Mouse (Mus musculus) urinary bladder, adult 2 months (tissue): ENCODE measurements around the gene Mgat4a. TPM values are rescaled to one million over a fixed set of nuclear protein-coding genes. Genes with fewer than 3 reads are reported as not detected.
"Not testable (repeated sequence)": the region's sequence is repeated elsewhere in the genome, so short reads cannot be mapped to it uniquely, and the experiment has no call there.

Experiments used
- DNase-seq: peaks from one replicate; pipeline ENCODE4 v3.0.0; 2022; ENCODE audit warnings: low spot score
- polyA plus RNA-seq: library from polyadenylated mRNA; depleted of rRNA; stranded (reverse); fragments of >200 nt; gene quantifications from 2 replicates; pipeline ENCODE4 v1.2.3, GENCODE M21; 2012

The Mgat4a gene
- polyA plus RNA-seq, 1 experiment: 33.4 TPM

- no peak for DNase-seq
Measured at GRCm38 (mm10) chr1:37532533-37532840, 8.3 kb downstream of the Mgat4a start.

DNA sequence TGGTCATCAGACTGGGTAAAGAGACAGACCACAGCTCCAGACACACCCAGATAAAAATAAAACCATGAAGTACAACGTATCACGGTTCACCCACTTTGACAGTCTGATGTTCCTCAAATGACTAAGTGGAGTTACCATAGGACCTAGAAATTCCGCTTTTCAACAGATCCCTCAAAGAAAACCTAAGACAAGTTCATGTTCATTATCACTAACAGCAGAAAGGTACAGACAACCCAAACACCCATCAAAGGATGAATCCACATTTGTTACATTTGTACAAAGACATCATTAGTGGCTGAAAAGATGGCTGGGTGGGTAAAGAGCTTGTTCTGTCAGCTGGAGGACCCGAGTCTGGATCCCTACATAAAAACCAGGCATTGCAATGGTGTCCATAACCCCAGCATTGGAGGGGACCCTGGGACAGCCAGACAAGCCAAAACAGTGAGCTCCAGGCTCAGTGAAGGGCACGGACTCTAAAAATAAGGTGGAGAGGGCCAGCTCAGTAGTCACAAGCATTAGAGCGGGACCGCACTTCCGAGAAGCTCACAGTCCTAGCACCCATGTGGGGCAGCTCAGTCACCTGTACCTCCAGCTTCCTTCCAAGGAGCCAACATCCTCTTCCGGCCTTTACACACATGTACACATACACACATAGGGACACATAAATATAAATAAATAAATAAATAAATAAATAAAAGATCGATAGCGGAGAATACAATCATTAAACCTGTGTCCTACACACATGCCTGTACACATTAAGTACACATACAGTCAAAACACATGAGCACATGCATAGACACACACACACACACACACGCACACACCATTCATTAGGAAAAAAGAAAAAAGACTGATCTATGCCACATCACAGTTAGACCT is 8.9 kb downstream of the Mgat4a start:
- no peak for DNase-seq

- no peak for DNase-seq
Measured at GRCm38 (mm10) chr1:37530061-37530460, 10.8 kb downstream of the Mgat4a start.

DNA sequence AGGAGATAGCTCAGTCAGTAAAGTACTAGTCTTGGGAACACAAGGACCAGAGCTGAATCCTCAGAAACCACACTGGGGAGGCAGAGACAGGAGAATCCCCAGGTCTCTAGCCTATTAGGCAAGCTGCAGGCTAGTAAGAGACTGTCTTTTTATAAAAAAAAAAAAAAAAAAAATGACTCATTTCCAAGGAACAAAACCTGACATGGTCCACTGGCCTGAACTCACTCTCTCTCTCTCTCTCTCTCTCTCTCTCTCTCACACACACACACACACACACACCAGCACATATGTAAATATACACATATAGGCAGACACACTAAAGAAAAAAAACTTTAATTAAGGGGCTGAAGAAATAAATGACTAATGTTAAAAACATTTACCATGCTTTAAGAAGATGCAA is 14.6 kb downstream of the Mgat4a start:
- DNase-seq: no peak

DNA sequence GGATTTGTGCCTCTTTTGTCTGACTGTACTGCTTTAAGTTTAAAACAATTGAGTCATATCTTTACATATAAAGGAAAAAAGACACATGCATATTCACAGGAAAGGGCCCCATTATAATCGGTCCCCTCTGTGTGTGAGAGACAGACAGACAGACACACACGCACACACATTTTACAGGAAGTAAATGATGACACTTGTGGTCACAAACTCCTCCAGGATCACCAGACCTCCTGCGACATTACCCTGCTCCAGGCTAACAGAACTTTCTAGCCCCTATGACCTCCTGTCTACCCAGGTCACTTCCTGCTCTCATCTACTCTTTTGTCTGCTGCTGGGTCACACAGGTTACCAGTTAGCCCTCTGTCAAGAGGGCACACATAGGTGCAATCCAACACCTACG is 16.1 kb downstream of the Mgat4a start:
- no peak for DNase-seq

- not testable (repeated sequence) for DNase-seq
Measured at GRCm38 (mm10) chr1:37524122-37524521, 16.7 kb downstream of the Mgat4a start.

DNA sequence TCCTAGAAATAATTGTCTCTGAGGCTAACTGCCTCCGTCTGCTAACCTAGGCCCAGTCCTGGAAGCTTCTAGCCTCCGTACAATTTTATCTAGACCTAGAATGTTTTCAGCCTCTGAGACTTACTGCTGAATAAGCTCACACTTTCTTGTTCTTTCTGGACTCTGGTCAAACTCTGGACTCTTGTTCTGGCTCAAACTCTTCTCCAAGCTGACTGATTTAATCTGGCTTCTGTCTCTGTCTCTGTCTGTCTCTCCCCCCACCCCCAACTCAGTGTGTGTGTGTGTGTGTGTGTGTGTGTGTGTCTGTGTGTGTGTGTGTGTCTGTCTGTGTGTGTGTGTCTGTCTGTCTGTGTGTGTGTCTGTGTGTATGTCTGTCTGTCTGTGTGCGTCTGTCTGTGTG is 17.3 kb downstream of the Mgat4a start:
- not testable (repeated sequence) for DNase-seq

- DNase-seq: no peak
Measured at GRCm38 (mm10) chr1:37522101-37522500, 18.7 kb downstream of the Mgat4a start.

GRCm38 (mm10) chr1:37518791-37519190 is 22.0 kb downstream of the Mgat4a start:
- DNase-seq: no peak

DNA sequence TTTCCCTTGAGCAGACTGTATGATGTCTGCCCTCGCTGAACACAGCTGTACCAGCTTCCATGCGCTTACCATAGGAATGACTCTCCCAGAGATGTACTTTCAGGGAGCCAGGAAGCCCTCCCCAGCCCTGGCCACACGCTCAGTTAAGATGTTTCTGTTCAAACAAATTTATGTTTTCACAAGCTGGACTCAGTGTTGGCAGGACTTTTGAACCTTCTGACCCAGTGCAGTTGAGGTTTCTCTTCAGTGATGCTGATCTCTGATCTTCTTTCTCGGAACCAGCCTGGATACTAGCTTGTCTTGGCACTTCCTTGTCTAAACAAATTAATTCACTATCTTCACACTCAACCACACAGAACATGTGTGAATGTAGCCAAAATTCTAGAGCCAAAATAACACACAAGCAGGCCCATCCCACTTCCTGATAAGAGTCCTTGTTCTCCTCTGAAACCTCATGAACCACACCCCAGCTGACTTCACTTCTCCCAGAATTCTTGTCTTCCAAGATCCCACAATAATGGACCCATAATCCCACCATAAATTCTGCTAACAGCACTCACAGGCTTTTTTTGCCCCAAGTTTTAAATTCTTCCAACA is 22.6 kb downstream of the Mgat4a start:
- no peak for DNase-seq

DNA sequence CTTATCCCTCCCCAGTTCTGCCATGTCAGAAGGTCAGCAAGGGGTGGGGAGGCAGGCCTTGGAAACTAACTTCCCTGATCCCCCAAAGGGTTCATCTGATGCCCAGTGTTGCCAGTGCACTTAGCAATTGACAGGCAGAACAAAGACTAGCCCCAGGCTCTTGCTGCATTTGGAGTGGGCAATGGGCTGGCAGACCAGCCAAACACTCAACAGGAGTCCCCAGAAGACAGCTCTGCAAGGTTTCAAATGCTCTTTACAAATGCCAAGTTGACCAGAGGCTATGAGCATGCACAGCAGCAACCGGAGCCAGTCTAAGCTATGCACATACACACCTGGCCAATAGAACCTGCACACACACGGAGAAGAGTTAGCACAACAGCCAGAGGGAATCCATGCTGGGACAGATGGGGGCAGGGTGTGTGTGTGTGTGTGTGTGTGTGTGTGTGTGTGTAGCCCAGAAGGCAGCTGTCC is 27.8 kb downstream of the Mgat4a start:
- DNase-seq: no peak

- no peak for DNase-seq
Measured at GRCm38 (mm10) chr1:37512109-37512640, 28.6 kb downstream of the Mgat4a start.

DNA sequence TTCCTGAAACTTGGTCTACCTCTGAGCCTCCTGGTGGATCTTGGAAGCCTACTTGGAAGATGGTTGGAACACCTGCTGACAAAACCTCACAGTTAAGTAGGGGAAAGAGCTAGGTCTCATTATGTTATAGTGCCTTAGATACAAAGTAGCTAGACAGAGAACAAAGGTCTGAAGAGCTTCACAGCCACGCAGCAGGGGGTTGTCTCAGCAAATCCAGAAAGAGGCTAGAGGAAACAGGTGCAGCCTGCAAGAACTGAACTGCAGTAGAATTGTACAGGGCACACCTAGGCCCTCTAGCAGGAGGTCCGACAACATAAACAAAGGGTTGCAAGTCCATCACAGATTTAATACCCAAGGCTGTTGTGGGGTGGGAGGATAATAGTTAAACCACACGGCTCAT is 30.6 kb downstream of the Mgat4a start:
- DNase-seq: no peak

- DNase-seq: no peak
Measured at GRCm38 (mm10) chr1:37509437-37509836, 31.4 kb downstream of the Mgat4a start.

DNA sequence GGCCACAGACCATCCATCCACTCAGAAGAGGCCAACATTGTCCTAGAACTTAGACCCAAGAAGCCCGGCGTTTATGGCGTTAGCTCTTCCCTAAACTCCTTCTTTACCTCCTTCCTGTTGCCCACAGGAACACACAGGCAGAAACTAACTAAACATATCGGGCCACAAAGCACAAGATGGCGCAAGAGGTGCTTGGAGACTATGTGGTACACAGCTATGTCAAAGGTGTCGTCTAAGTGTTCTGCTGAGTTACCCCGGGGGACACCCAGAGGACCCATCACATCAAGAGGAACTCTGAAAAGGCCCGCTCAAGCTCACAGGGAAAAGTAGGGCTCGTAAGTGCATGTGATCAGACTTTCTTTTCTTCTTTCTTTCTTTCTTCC is 35.5 kb downstream of the Mgat4a start:
- no peak for DNase-seq

DNA sequence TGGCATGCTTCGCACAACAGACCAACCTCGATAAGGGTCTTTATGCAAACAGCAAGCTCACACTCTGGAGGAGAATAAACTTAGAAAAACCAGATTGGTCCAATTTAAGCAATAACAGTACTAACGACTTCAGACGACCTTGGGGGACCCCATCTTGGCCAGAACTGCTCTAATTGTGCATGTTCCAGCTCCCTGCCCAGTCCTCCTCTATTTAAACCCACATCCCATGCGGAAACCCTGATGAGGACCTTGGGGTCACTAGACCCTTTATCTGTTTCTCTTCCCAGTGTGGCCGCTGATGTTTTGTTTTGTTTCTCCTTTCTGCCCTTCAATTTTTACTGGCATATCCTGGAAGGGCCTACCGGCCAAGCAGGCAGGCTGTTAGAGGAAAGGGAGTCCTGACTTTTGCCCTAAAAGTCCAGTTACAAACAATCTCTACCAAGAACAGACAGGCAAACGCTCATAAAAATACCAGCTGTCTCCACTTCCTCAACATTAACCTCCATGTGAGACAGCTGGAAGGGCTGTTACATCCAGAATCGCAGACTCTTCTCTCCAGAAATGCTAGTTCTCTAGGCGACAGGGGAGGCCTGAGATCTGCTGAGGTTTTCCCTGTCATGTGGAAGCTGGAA is 36.0 kb downstream of the Mgat4a start:
- no peak for DNase-seq

DNA sequence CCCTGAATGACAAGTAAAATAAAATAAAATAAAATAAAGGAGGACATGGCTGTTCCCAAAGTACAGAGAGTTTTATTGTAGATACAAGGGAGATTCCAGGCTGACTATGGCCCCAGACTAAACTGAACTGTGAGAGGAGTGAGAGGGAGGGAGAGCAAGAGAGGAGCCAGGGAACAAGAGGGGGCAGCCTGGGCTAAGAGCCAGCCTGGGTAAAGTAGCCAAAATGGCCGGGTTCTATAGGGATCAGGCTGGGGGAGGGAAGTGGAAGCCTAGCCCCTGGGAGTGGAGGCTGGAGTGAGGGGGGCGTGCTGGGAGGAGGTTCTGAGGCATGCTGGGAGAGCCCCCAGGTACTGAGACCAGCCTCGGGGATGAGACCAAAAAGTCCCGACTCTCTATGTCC is 37.2 kb downstream of the Mgat4a start:
- DNase-seq: no peak

DNA sequence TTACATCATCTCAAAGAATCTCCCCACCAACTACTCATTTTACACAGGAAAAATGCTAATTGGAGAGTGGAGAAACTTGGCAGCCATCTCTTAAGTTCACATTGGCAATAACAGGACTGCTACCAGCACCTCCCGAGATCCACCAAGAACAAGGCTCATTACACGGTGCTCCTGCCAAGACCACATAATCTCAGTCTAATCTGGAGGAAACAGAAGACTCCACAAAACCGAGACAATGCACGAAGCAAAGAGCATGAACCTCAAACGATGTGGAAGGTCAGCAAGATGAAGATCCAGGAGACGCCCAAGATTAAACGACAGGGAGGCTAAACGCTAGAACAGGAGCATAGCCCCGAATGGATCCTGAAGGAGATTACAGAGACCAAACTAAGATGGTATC is 38.5 kb downstream of the Mgat4a start:
- no peak for DNase-seq

- DNase-seq: no peak
Measured at GRCm38 (mm10) chr1:37500723-37501122, 40.1 kb downstream of the Mgat4a start.

GRCm38 (mm10) chr1:37499395-37499794 is 41.4 kb downstream of the Mgat4a start:
- DNase-seq: not testable (repeated sequence)

GRCm38 (mm10) chr1:37498911-37499310 is 41.9 kb downstream of the Mgat4a start:
- DNase-seq: no peak

DNA sequence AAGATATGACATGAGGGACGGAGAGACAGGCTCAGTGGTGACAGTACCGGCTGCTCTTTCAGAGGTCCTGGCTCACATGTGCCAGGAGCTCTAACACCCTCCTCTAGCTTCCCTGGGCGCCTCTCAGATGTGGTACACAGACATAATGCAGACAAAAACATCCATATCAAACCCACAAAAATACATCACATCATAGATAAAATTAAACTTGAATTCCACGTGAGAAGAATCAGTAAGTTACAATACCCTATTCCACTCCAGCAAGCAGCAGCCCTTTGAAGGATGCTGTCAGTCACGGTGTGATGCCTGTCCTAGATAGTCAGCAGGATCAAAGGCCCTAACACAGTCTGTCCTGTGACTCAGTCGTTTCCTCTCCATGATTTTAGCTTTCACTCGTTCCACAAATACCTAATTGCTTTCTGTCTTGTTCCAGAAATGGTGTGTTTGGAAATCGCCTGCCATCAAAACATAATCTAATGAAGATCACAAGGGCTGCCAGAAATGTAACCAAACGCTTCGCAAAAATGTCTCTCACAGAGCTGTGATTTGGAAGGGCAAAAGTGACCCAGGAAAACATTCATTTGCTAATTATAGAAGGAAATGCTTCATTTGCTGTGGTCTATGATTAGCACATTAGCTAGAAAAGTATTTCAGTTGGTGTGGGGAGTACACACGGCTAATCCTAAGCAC is 44.1 kb downstream of the Mgat4a start:
- no peak for DNase-seq
